Mouse (Mus musculus) heart, adult 18-20 months (tissue): ENCODE measurements around the gene Osbpl11. TPM values are rescaled to one million over a fixed set of nuclear protein-coding genes. Genes with fewer than 3 reads are reported as not detected.

ENCODE experiments used
- total RNA-seq, 2 experiments: library from RNA; stranded (reverse); gene quantifications; 2 replicates each; pipeline ENCODE4 v1.2.3; 2021

Osbpl11 gene
- total RNA-seq, 2 experiments from 2014 or later, result 19.0 to 20.6 TPM

Other genes starting within 250 kb of the Osbpl11 start
- under 1 TPM; 0.49 to 0.62 TPM for gene Iqcg, start 128.9 kb upstream of the Osbpl11 start, total RNA-seq
- gene Rpl35a, start 128.6 kb upstream of the Osbpl11 start, total RNA-seq, result 100 to 1,000 TPM; 354 to 362 TPM
- gene Lmln, start 122.5 kb upstream of the Osbpl11 start, total RNA-seq, result 1 to 10 TPM; 2.1 to 2.7 TPM
- gene Snx4, start 66.4 kb downstream of the Osbpl11 start, total RNA-seq, result 10 to 100 TPM; 23.1 to 24.6 TPM
- 10 to 100 TPM; 36.5 to 41.9 TPM for gene Zfp148, start 195.8 kb downstream of the Osbpl11 start, total RNA-seq